Mouse (Mus musculus): ENCODE measurements around the gene Xrcc1. TPM values are rescaled to one million over a fixed set of nuclear protein-coding genes. Genes with fewer than 3 reads are reported as not detected.

Gene Xrcc1
- total and polyA plus RNA-seq, 2 experiments from 2014 or later: 45.1 to 50.8 TPM

DNA sequence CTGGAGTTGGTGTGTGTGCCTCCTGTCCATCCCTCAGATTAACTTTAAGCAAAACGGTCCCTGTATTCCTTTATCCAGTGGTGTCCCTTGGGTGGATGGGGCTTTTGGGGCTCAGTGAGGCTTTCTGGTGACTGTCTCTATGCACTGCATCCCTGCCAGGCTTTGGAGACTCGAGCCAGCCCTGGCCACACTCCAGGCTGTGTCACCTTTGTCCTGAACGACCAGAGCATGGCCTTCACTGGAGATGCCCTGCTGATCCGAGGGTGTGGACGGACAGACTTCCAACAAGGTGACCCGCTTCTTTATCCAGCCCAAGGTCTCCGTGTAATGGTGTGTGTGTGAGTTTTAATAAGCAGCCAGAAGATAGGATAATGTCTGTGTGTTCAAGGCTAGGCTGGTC is 60.0 kb downstream of the Xrcc1 start:
- ATAC-seq (no peak), DNase-seq (ENCODE audit: low spot score) (no peak)
- TF ChIP-seq CTCF (IDR thresholded peaks at IDR 0.05; ENCODE audit: low read depth): no peak
- no peak overlapping the region for H3K27ac ChIP-seq
- no peak overlapping the region for H3K4me2 ChIP-seq (ENCODE audit: low read depth, low read length)
- H3K4me3 ChIP-seq (ENCODE audit: low read length): no peak overlapping the region
- peaks cover 7% of the 10 kb centered on the region; the same call in 1 of the 2 replicates for H3K4me1 ChIP-seq (ENCODE audit: insufficient read depth, low read length)
- WGBS: 74% methylated on average over 7 of the region's 7 CpGs
- H3K9ac ChIP-seq (replicated peaks; ENCODE audit: low read length): no peak overlapping the region
- H3K36me3 ChIP-seq (ENCODE audit: insufficient read depth, low read length): no peaks in the 10 kb centered on the region
- no peaks in the 10 kb centered on the region for H3K9me3 ChIP-seq (ENCODE audit: low read length)
- H3K27me3 ChIP-seq (ENCODE audit: insufficient read depth, low read length): peaks cover 18% of the 10 kb centered on the region

GRCm38 (mm10) chr7:24608017-24608416 is 61.9 kb downstream of the Xrcc1 start:
- no peak overlapping the region for H3K4me2 ChIP-seq (ENCODE audit: low read depth, low read length)
- no peak overlapping the region for H3K9ac ChIP-seq (replicated peaks; ENCODE audit: low read length)
- no peak for TF ChIP-seq CTCF (IDR thresholded peaks at IDR 0.05; ENCODE audit: low read depth)
- H3K4me1 ChIP-seq (ENCODE audit: insufficient read depth, low read length): peaks cover 12% of the 10 kb centered on the region; the same call in 1 of the 2 replicates
- WGBS: 50% methylated on average over 6 of the region's 6 CpGs
- H3K36me3 ChIP-seq (ENCODE audit: insufficient read depth, low read length): no peaks in the 10 kb centered on the region
- H3K4me3 ChIP-seq (ENCODE audit: low read length): no peak overlapping the region
- H3K9me3 ChIP-seq (ENCODE audit: low read length): no peaks in the 10 kb centered on the region
- peaks cover 37% of the 10 kb centered on the region for H3K27me3 ChIP-seq (ENCODE audit: insufficient read depth, low read length)
- peak; percentile 77 for DNase-seq (ENCODE audit: low spot score)
- no peak overlapping the region for H3K27ac ChIP-seq
- peak; percentile 68 for ATAC-seq

GRCm38 (mm10) chr7:24608561-24608960 is 62.5 kb downstream of the Xrcc1 start:
- Histone ChIP-seq H3K4me1 (ENCODE audit: insufficient read depth, low read length) (peaks cover 12% of the 10 kb centered on the region; the same call in 1 of the 2 replicates), H3K4me3 (ENCODE audit: low read length) (no peak overlapping the region), H3K9ac (replicated peaks; ENCODE audit: low read length) (no peak overlapping the region), H3K9me3 (ENCODE audit: low read length) (no peaks in the 10 kb centered on the region), H3K27me3 (ENCODE audit: insufficient read depth, low read length) (peaks cover 41% of the 10 kb centered on the region), H3K4me2 (ENCODE audit: low read depth, low read length) (no peak overlapping the region), H3K27ac (no peak overlapping the region), H3K36me3 (ENCODE audit: insufficient read depth, low read length) (no peaks in the 10 kb centered on the region)
- ATAC-seq (no peak), DNase-seq (ENCODE audit: low spot score) (no peak)
- TF ChIP-seq CTCF (IDR thresholded peaks at IDR 0.05; ENCODE audit: low read depth): no peak
- WGBS: 80% methylated on average over 8 of the region's 8 CpGs

- no peak within 1 kb of the TSS; the same call in 1 of the 2 replicates for H3K9ac ChIP-seq (replicated peaks; ENCODE audit: low read length)
Observed at GRCm38 (mm10) chr7:24610144-24610878, 64.2 kb downstream of the Xrcc1 start, which contains the start of gene Phldb3. TSS of gene Phldb3 (plus strand) at chr7:24610763.

GRCm38 (mm10) chr7:24610879-24611494 is 64.9 kb downstream of the Xrcc1 start:
- peak overlapping the region; percentile 32 for H3K4me3 ChIP-seq (ENCODE audit: low read length)
- DNase-seq (ENCODE audit: low spot score) (peak; percentile 46), ATAC-seq (peak; percentile 38; the same call in 1 of the 2 replicates)
- H3K4me1 ChIP-seq (ENCODE audit: insufficient read depth, low read length): peaks cover 10% of the 10 kb centered on the region; the same call in 1 of the 2 replicates
- no peak overlapping the region; the same call in 1 of the 2 replicates for H3K9ac ChIP-seq (replicated peaks; ENCODE audit: low read length)
- peak overlapping the region; percentile 58 for H3K4me2 ChIP-seq (ENCODE audit: low read depth, low read length)
- H3K27me3 ChIP-seq (ENCODE audit: insufficient read depth, low read length): peaks cover 43% of the 10 kb centered on the region
- 1% methylated on average over 36 of the region's 36 CpGs for WGBS
- no peaks in the 10 kb centered on the region for H3K9me3 ChIP-seq (ENCODE audit: low read length)
- H3K27ac ChIP-seq: no peak overlapping the region
- H3K36me3 ChIP-seq (ENCODE audit: insufficient read depth, low read length): no peaks in the 10 kb centered on the region
- TF ChIP-seq CTCF (IDR thresholded peaks at IDR 0.05; ENCODE audit: low read depth): no peak

More at GRCm38 (mm10) chr7:24610144-24610878, 64.2 kb downstream of the Xrcc1 start, which contains the start of gene Phldb3:
- peak within 1 kb of the TSS; percentile 32 for H3K4me3 ChIP-seq (ENCODE audit: low read length)
- no peak within 1 kb of the TSS for H3K27ac ChIP-seq
- peak within 1 kb of the TSS; percentile 58 for H3K4me2 ChIP-seq (ENCODE audit: low read depth, low read length)
- H3K36me3 ChIP-seq (ENCODE audit: insufficient read depth, low read length): no peaks in the 10 kb centered on the region
- ATAC-seq: 0 out of 2 replicates have a peak, but pooled peaks have one; percentile 25
- DNase-seq (ENCODE audit: low spot score): no peak
- no peaks in the 10 kb centered on the region for H3K9me3 ChIP-seq (ENCODE audit: low read length)
- no peak for TF ChIP-seq CTCF (IDR thresholded peaks at IDR 0.05; ENCODE audit: low read depth)
- peaks cover 12% of the 10 kb centered on the region; the same call in 1 of the 2 replicates for H3K4me1 ChIP-seq (ENCODE audit: insufficient read depth, low read length)
- peaks cover 43% of the 10 kb centered on the region for H3K27me3 ChIP-seq (ENCODE audit: insufficient read depth, low read length)
- WGBS: 4% methylated on average over 24 of the region's 27 CpGs

DNA sequence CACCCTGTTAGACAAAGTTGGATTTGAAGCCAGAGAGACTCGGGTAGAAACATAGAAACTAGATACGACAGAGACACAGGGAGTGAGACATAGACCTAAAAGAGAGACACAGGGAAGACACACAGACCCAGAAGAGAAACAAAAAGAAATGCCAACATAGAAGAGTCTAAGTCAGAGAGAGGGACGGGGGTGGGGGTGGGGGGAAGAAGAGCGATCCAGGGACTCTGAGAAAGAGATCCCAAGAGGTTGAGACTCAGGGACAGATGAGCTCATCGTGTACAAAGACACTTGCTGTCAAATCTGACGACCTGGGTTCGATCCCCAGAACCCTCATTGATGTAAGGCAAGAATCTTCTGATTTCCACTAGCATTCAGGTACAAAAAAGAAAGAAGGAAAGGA is 65.6 kb downstream of the Xrcc1 start:
- 18% methylated on average over 7 of the region's 7 CpGs for WGBS
- Histone ChIP-seq H3K36me3 (ENCODE audit: insufficient read depth, low read length) (no peaks in the 10 kb centered on the region), H3K27me3 (ENCODE audit: insufficient read depth, low read length) (peaks cover 43% of the 10 kb centered on the region), H3K9ac (replicated peaks; ENCODE audit: low read length) (no peak overlapping the region), H3K4me2 (ENCODE audit: low read depth, low read length) (peak overlapping the region; percentile 58), H3K4me1 (ENCODE audit: insufficient read depth, low read length) (peaks cover 10% of the 10 kb centered on the region; the same call in 1 of the 2 replicates), H3K4me3 (ENCODE audit: low read length) (peak overlapping the region; percentile 32; the same call in 1 of the 2 replicates), H3K27ac (no peak overlapping the region), H3K9me3 (ENCODE audit: low read length) (no peaks in the 10 kb centered on the region)
- DNase-seq (ENCODE audit: low spot score): no peak
- TF ChIP-seq CTCF (IDR thresholded peaks at IDR 0.05; ENCODE audit: low read depth): no peak
- ATAC-seq: no peak
